Mouse (Mus musculus): ENCODE measurements around the gene Gdf1. TPM values are rescaled to one million over a fixed set of nuclear protein-coding genes. Genes with fewer than 3 reads are reported as not detected.

Gdf1 gene
- 10 to 100 TPM in 2 of 4 experiments, 1 to 10 TPM in 1, not detected in 1; 4.8 to 16.4 (median 11.3) TPM for total RNA-seq (2022)

- DNase-seq (ENCODE audit: low spot score in 2 of 2), result no peak
Observed at GRCm38 (mm10) chr8:70329124-70329834, at the start of gene Gdf1. Gene Gdf1 (plus strand): TSS chr8:70329817.

DNA sequence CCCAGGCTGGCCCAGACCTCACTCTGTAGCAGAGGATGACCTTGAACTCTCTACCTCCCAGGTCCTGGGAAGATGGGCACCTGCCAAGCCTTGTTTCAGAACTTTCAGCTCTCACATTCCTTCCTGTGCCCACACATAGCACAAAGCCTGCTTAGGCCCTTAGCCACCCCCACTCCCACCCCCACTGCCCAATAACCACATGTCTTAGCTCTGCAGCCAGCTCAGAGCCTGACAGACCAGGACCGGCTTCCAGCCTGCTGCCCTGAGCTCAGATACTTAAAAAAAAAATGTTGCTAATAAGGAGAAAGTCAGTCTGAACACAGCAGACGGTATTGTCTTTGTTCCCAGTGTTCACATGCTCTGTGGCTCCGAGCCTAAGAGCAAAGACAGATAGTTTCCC is 48.6 kb upstream of the Gdf1 start:
- DNase-seq (ENCODE audit: low spot score in 2 of 2), result peak in 1 of 2 experiments; percentile 37

DNA sequence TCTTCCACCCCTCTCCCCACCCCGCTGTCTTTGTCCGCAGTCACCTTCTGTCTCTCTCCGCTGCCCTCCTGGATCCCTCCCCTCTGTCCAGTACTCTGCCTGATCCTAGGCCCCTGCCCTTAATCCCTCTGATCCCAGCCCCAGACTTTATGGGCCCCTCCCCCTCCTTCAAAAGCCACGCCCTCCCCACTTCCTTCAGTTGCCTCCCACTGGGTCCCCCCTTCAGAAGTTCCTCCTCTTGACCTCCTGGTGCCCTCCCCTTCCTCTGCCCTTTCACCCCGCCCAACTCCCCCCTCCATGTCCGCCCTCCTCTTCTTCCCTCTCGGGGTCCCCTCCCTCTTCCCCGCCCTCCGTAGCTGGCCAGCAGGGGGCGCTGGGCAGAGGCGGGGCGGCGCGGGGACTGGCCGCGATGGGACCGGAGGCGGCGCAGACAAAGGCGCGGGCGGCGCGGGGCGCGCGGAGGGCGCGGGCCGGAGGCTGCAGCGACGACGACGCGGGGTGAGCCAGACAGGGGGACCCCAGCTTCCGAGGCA is 46.9 kb upstream of the Gdf1 start, which contains the start of gene Homer3:
TSS of gene Homer3 (plus strand) at position 225 of the 533 bp plus-strand sequence.
- DNase-seq (ENCODE audit: low spot score in 2 of 2), result peak; percentile 69 to 81

DNA sequence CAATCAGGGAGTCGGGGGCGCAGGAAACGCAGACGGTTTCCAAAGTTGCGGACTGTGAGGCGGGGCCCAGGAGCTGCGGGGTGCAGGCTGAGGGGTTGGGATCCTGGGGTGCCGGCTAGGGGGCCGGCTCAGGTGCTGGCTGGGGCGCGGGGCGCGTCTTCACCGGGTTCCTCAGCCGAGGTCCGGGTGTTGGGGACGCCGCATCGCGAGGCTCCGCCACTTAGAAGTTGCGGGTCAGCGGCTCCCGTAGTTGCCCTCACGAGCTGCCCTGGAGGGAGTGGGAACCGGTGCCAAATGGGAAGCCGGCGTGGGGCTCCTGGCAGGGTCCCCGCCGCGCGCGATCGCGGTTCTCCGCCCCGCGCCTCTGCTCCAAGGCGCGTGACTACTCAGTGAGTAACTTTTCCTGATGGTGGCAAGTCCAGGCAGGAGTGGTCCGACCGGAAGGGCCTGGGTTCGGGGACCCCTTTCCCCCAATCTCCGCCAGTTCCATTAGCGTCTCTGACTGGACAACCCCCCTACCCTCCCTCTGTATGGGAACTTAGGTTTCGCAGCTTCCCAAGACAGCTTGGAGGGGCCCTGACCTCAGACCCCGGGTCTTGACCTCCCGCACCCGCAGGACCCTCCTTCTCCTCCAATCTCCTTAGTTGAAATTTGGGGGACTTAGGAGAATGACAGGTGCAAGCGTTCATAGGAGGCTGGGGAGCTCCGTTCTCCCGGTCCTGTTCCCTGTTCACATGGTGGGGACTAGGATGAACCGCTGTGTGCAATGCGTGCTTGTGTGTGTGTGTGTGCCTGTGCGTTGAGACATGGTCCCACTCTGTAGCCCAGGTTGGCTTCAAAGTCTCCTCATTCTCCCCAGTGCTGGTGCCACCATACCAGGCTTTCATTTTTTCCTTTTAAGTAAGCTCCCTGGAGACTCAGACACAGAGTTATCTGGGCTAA is 46.2 kb upstream of the Gdf1 start:
- DNase-seq (ENCODE audit: low spot score in 2 of 2), result no peak

DNA sequence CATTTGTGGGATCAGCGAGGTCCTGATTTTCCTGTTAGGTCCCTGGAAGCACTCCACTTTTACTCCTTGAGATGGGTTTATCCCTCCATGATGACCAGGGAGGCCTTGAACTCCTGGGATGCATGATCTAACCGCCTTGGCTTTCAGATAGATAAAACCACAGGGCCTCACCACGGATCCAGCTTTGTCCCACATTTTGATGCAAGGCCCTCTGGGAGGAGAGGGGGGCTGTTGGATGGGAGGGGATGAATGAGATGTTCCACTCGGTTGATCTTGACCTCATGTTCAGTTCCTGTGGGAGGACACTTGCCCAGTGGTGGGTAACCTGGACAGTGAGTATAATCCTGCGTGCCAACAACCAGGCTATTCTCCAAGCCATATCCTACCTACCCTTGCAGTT is 45.2 kb upstream of the Gdf1 start:
- DNase-seq (ENCODE audit: low spot score in 2 of 2), result no peak

GRCm38 (mm10) chr8:70285304-70285703 is 44.3 kb upstream of the Gdf1 start:
- no peak for DNase-seq (ENCODE audit: low spot score in 2 of 2)

- no peak for DNase-seq (ENCODE audit: low spot score in 2 of 2)
Observed at GRCm38 (mm10) chr8:70286737-70287136, 42.9 kb upstream of the Gdf1 start.

DNA sequence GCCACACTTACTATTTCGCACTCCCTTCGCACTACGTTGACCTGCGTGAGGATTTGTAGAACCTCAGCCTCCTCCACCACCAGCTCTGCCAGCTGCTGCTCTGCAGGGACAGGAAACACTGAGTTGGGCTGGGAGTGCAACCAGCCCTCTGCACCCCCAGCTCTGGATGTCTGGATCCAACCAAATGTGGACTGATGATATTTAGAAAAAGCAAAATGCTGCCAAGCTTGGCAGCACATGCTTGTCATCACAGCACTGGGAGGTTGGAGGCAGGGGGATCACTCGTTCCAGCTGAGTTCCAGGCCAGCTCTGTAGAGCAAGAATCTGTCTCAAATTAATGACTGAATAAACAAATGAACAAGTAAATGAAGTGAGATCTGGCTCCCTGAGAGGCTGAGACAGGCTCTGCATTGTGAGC is 35.6 kb upstream of the Gdf1 start:
- peak in 1 of 2 experiments; percentile 49 for DNase-seq (ENCODE audit: low spot score in 2 of 2)

DNA sequence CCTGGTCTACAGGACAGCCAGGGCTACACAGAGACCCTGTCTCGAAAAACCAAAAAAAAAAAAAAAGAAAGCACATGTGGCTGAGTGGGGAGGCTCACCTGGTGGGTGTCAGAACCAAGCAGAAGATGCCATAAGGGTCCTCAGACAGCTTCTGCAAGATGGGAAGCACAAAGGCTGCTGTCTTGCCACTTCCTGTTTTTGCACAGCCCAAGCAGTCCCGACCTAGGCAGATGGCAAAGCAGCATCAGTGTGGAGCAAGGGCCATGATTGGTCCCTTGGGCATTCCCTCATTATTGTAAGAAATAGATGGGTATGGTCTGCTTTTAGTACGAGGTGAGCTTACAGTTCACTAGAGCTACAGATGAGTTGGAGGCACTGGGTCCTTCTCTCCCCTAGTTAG is 28.7 kb upstream of the Gdf1 start:
- DNase-seq (ENCODE audit: low spot score in 2 of 2), result no peak

DNA sequence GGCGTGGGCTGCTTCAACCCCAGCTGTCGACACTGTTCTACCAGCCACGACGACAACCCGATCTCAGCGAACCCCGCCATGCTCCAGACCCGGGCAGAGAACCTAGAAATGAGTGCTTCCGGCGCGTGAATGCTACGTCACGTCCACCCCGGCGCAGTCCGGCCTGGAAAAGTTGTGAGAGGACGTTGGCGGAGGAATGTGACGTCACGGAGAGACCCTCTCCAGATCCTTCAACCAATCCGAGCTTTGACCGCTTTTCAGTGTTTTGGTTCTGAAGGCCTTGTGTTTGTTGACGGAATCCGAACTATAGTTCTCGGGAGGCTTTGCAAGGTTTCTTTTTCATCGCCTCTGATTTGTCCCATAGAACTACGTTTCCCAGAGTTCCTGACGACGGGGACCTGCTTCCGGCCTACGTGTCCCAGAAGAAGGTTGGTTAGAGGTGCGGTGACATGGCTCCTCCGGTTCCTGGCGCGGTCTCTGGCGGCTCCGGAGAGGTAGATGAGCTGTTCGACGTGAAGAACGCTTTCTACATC is 27.2 kb upstream of the Gdf1 start, which contains the start of the genes Ddx49 and Cope:
TSS of gene Ddx49 (minus strand) at position 132 of the 533 bp plus-strand sequence.
TSS of gene Cope (plus strand) at position 161 of the 533 bp plus-strand sequence.
- DNase-seq (ENCODE audit: low spot score in 2 of 2), result peak; percentile 94 to 96

GRCm38 (mm10) chr8:70302901-70303300 is 26.7 kb upstream of the Gdf1 start:
- no peak for DNase-seq (ENCODE audit: low spot score in 2 of 2)

GRCm38 (mm10) chr8:70309311-70309710 is 20.3 kb upstream of the Gdf1 start:
- DNase-seq (ENCODE audit: low spot score in 2 of 2), result no peak

DNA sequence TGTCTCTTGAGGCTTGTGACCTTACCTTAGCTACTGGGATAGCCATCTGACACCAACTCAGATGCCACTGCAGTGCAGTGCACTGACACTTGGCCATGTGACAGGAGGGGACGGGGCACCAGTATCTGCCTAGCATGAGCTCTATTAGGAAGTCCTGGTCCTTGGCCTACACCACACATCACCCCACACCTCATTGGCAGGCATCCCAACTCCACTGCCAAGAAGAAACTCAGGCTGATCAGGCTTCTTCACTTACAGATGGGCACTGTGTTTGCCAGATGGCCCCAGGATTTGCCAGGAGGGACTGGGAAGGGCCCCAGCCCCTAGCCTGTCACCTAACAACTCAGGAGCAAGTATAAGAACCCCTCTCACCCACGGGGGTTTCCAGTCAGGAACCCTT is 16.2 kb upstream of the Gdf1 start:
- no peak for DNase-seq (ENCODE audit: low spot score in 2 of 2)

GRCm38 (mm10) chr8:70315624-70316510 is 13.8 kb upstream of the Gdf1 start, which contains the start of gene Cers1:
Gene Cers1 (plus strand): TSS chr8:70315775.
- peak; percentile 73 to 78 for DNase-seq (ENCODE audit: low spot score in 2 of 2)

GRCm38 (mm10) chr8:70316511-70317504 is 12.8 kb upstream of the Gdf1 start:
- peak; percentile 89 to 92 for DNase-seq (ENCODE audit: low spot score in 2 of 2)

DNA sequence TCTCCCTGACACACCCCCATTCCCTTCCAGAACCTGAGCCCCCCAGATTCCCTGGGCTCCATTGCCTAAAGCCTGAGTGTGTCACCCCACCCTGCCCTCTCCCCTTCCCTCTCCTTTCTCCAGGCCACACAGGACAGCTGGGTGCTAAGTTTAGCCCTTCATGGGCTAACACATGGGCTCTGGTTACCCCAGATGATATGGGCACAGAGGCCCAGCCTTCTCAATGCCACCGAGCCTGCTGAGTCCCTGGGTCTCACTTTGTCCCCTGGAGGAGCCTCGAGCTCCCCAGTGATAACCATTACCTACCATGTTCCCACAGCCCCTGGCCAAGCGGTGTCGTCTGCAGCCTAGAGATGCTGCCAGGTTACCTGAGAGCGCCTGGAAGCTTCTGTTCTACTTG is 11.7 kb upstream of the Gdf1 start:
- DNase-seq (ENCODE audit: low spot score in 2 of 2), result no peak

DNA sequence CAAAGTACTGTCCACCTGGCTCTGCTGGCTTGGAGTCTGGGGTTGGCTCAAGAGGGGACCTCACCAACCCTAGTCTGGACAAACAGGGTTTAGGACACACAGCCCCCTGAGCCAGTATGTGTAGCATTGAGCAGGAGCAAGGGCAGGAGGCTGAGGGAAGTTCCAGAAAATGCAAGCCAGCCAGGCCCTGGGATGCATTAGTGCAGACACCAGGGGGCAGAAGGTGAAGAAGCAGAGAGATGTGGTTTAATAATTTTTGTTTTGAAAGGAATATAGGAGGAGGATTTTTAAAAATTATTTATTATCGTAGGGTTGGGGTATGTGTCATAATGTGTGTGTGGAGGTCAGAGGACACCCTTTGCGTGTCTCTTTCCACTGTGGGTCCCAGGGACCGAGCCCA is 5.9 kb upstream of the Gdf1 start:
- DNase-seq (ENCODE audit: low spot score in 2 of 2), result no peak

DNA sequence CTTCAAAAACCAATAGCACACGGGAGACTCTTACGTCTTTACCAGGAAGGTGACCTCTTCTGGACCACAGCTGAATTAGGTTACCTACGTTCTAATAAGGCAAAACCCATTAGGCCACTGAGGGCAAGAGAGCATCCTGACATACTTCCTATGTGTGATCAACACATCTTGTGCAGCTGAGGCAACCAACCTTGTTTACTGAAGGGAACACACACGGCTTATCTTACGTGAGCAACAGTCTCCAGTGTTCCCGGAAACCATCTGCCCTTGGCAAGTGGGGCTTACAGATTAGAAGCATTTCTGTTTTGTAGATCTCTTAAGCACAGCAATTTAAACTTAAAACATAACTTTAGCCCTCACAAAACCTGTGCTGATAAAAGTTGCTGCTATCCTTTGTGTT is 2.1 kb upstream of the Gdf1 start:
- DNase-seq (ENCODE audit: low spot score in 2 of 2), result no peak

Measured in layer of hippocampus, adult 8-10 months (tissue).